Mouse (Mus musculus): Measurements from ENCODE around the gene Olfr154.

DNA sequence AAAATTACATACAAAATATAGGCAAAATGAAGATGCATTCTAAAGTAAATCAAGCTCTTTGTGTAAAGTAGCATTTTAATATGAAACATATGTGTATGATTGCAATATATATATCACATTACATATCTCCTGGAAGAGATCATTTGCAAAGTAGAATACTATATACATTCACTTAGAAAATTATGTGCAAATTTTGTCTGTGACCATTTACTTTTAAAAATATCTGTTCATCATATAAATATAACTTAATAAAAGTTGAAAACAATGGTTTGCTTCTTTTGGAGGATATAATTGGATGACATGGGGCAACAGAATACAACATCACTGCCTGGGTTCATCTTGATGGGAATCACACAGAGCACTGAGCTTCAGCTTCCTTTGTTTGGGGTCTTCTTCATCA is 24.9 kb upstream of the Olfr154 start, which contains the start of gene Olfr1008:
- TF ChIP-seq POLR2A (IDR thresholded peaks at IDR 0.05; ENCODE audit: insufficient read depth, low read depth, low read length) (no peak), CTCF (IDR thresholded peaks at IDR 0.05; ENCODE audit: insufficient read depth, low read depth, low read length) (no peak)
